Mouse (Mus musculus) B cell, adult 67 days (primary cell): ENCODE measurements around the gene Atxn2. TPM values are rescaled to one million over a fixed set of nuclear protein-coding genes. Genes with fewer than 3 reads are reported as not detected.

Experiments
- total RNA-seq, 2 experiments: library from RNA; stranded (reverse); gene quantifications; 4 replicates each; pipeline ENCODE4 v1.2.4; 2023

Atxn2 gene
- total RNA-seq = 10 to 100 TPM; 93.0 to 98.2 TPM

GRCm38 (mm10) chr5:121711174-121711927, at the start of gene Atxn2:
Atxn2 (plus strand) TSS chr5:121711337.

DNA sequence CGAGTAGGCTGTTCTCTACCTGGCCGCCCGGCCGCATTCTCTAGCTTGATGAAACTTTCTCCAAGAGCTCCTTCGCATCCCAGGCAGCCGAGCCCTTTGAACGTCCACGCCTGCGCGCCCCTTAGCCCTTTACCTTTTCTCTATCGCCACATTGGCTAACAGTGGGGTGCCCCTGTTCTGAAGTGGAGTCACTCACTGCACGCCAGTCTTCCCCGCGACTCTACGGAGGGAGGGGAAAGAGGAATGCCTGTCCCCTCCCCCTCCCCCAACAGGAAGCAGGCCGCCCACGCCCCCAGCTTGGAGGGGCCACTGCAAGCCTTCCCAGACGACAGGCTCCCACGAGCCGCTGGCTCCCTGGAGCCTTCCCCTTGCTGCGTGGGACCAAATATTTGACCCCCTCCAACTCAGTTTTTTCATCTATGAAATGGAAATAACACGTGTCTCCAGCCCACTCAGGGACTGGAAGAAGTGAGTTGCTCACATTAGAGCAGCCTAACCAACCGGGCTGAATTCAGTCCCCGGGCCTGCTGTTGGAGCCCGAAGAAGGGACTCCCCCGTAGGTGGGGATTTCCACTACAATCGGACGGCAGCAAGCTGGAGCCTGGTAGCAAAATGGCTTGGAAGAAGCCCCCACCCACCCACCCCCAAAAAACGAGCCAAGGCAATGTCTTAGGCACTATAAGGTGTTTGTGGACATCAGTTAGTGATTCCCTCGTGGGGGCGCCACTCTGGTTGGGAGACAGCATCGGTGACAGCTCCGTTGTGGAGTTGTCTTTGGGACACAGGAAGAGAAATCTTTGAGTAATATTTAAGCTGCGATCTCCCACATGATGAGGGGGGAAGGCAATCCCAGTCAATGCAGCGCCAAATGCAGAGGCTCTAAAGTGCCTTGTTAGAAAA, 126.6 kb downstream of the Atxn2 start, which contains the start of gene Sh2b3:
Gene Sh2b3 (minus strand): TSS at position 206 of the 900 bp plus-strand sequence.

GRCm38 (mm10) chr5:121848743-121849142, 137.6 kb downstream of the Atxn2 start, which contains the start of gene Pheta1:
Pheta1 (plus strand) TSS chr5:121848984.

Other genes with a start within 250 kb of the Atxn2 start
- gene Adam1b, start 207.9 kb upstream of the Atxn2 start, total RNA-seq = not detected
- gene Adam1a, start 165.9 kb upstream of the Atxn2 start, total RNA-seq = 1 to 10 TPM; 7.4 to 8.5 TPM
- gene Gm42878, start 165.9 kb upstream of the Atxn2 start, total RNA-seq = not detected
- 100 to 1,000 TPM; 100 to 112 TPM for gene Mapkapk5, start 165.4 kb upstream of the Atxn2 start, total RNA-seq
- 100 to 1,000 TPM; 342 to 400 TPM for gene Aldh2, start 117.5 kb upstream of the Atxn2 start, total RNA-seq
- gene Acad12, start 92.4 kb upstream of the Atxn2 start, total RNA-seq = 10 to 100 TPM; 10.0 to 12.3 TPM
- 10 to 100 TPM in 1 of 2 experiments, 1 to 10 TPM in 1; 9.8 to 11.0 TPM for gene Acad10, start 50.8 kb upstream of the Atxn2 start, total RNA-seq
- 10 to 100 TPM; 96.3 to 97.6 TPM for gene Brap, start 50.8 kb upstream of the Atxn2 start, total RNA-seq
- gene Sh2b3, start 126.3 kb downstream of the Atxn2 start, total RNA-seq = 100 to 1,000 TPM; 178 to 188 TPM
- gene Pheta1, start 137.6 kb downstream of the Atxn2 start, total RNA-seq = 1 to 10 TPM; 2.3 to 2.6 TPM